Mouse (Mus musculus) embryonic facial prominence, embryonic 14.5 days (tissue): ENCODE results near the gene Atg5. TPM values are rescaled to one million over a fixed set of nuclear protein-coding genes. Genes with fewer than 3 reads are reported as not detected.

Experiments used
- ATAC-seq: fragments of 200-750 bp; cut with Nextera tagmentation; 2 replicates; pipeline ENCODE4 v1.8.0; 2017; ENCODE audit warnings: low read depth, moderate number of reproducible peaks, moderate TSS enrichment
- DNase-seq: peaks from one replicate; pipeline ENCODE4 v3.0.0-alpha.2; 2015; ENCODE audit warnings: low spot score
- H3K27ac ChIP-seq: fragments of 300-500 bp; sonication (generic); replicated peaks from 2 replicates; pipeline ENCODE4 v1.5.1; 2014; ENCODE audit warnings: low read depth, mild to moderate bottlenecking, low read length, moderate library complexity
- H3K27me3 ChIP-seq: fragments of 300-500 bp; sonication (generic); replicated peaks from 2 replicates; pipeline ENCODE4 v1.6.1; 2014; ENCODE audit warnings: low read length; ENCODE audit not compliant: control insufficient read depth, insufficient read depth
- H3K36me3 ChIP-seq: fragments of 300-500 bp; sonication (generic); 2 replicates; pipeline ENCODE4 v1.6.1; 2014; ENCODE audit warnings: low read length, mixed read lengths; ENCODE audit not compliant: control insufficient read depth, insufficient read depth
- H3K4me1 ChIP-seq: fragments of 300-500 bp; sonication (generic); 2 replicates; pipeline ENCODE4 v1.6.1; 2014; ENCODE audit warnings: antibody characterized with exemption, low read length; ENCODE audit not compliant: control insufficient read depth, insufficient read depth
- H3K4me2 ChIP-seq: fragments of 300-500 bp; sonication (generic); 2 replicates; pipeline ENCODE4 v1.6.1; 2014; ENCODE audit warnings: low read depth, mild to moderate bottlenecking, low read length, moderate library complexity, mixed read lengths
- H3K4me3 ChIP-seq: fragments of 300-500 bp; sonication (generic); 2 replicates; pipeline ENCODE4 v1.5.1; 2014; ENCODE audit warnings: low read depth, mild to moderate bottlenecking, low read length
- H3K9ac ChIP-seq: fragments of 300-500 bp; sonication (generic); 2 replicates; pipeline ENCODE4 v1.6.1; 2014; ENCODE audit warnings: low read depth, mild to moderate bottlenecking, low read length, moderate library complexity, mixed read lengths
- H3K9me3 ChIP-seq: fragments of 300-500 bp; sonication (generic); 2 replicates; pipeline ENCODE4 v1.6.1; 2016; ENCODE audit warnings: low read length; ENCODE audit not compliant: control insufficient read depth
- WGBS: fragments of 180-500 bp; shearing (Covaris S2); extraction: QIAGEN DNeasy Blood & Tissue Kit; methylation state at CpG from one replicate; pipeline ENCODE4 v1.1.7; 2014; 5-methylcytosine and 5-hydroxymethylcytosine counted together
- polyA plus RNA-seq: library from polyadenylated mRNA; unstranded; fragments of >200 nt; fragmentation: Nextera tagmentation; extraction: Ambion mirVana; gene quantifications from 2 replicates; pipeline ENCODE4 v1.2.1, GENCODE M21; 2014

Gene Atg5
- polyA plus RNA-seq, 1 experiment from 2014 or later = 41.8 TPM

GRCm38 (mm10) chr10:44380476-44381208 is 112.5 kb downstream of the Atg5 start:
- Histone ChIP-seq H3K9ac (no peak overlapping the region), H3K9me3 (no peaks in the 10 kb centered on the region), H3K4me2 (peak overlapping the region; percentile 40), H3K4me3 (no peak overlapping the region), H3K27me3 (no peaks in the 10 kb centered on the region), H3K36me3 (no peaks in the 10 kb centered on the region), H3K4me1 (peaks cover 21% of the 10 kb centered on the region), H3K27ac (peak overlapping the region; percentile 66)
- WGBS = 34% methylated on average over 20 of the region's 20 CpGs
- ATAC-seq = no peak
- peak; percentile 51 for DNase-seq

GRCm38 (mm10) chr10:44381397-44381796 is 113.2 kb downstream of the Atg5 start:
- no peaks in the 10 kb centered on the region for H3K27me3 ChIP-seq
- H3K27ac ChIP-seq = peak overlapping the region; percentile 66; the same call in 1 of the 2 replicates
- H3K4me2 ChIP-seq = no peak overlapping the region
- ATAC-seq = peak; percentile 93
- DNase-seq = peak; percentile 92
- no peaks in the 10 kb centered on the region for H3K9me3 ChIP-seq
- no peak overlapping the region for H3K9ac ChIP-seq
- H3K4me1 ChIP-seq = peaks cover 21% of the 10 kb centered on the region
- whole genome bisulfite sequencing = 24% methylated on average over 3 of the region's 3 CpGs
- no peaks in the 10 kb centered on the region for H3K36me3 ChIP-seq
- no peak overlapping the region for H3K4me3 ChIP-seq

GRCm38 (mm10) chr10:44381948-44382347 is 113.8 kb downstream of the Atg5 start:
- H3K4me2 ChIP-seq = no peak overlapping the region
- H3K27me3 ChIP-seq = no peaks in the 10 kb centered on the region
- ATAC-seq = no peak
- 80% methylated on average over 12 of the region's 12 CpGs for WGBS
- H3K4me1 ChIP-seq = peaks cover 21% of the 10 kb centered on the region
- H3K27ac ChIP-seq = no peak overlapping the region; the same call in 1 of the 2 replicates
- no peak overlapping the region for H3K9ac ChIP-seq
- DNase-seq = no peak
- H3K36me3 ChIP-seq = no peaks in the 10 kb centered on the region
- H3K4me3 ChIP-seq = no peak overlapping the region
- no peaks in the 10 kb centered on the region for H3K9me3 ChIP-seq

GRCm38 (mm10) chr10:44383213-44383612 is 115.1 kb downstream of the Atg5 start:
- H3K27ac ChIP-seq = no peak overlapping the region
- 60% methylated on average over 10 of the region's 10 CpGs for WGBS
- H3K9me3 ChIP-seq = no peaks in the 10 kb centered on the region
- H3K4me1 ChIP-seq = peaks cover 21% of the 10 kb centered on the region
- 0 out of 2 replicates have a peak, but pooled peaks have one; percentile 18 for ATAC-seq
- H3K9ac ChIP-seq = no peak overlapping the region
- H3K4me2 ChIP-seq = no peak overlapping the region
- H3K27me3 ChIP-seq = no peaks in the 10 kb centered on the region
- no peaks in the 10 kb centered on the region for H3K36me3 ChIP-seq
- DNase-seq = no peak
- H3K4me3 ChIP-seq = no peak overlapping the region

- Histone ChIP-seq H3K36me3 (no peaks in the 10 kb centered on the region), H3K9ac (no peak overlapping the region), H3K4me3 (no peak overlapping the region), H3K9me3 (no peaks in the 10 kb centered on the region), H3K4me1 (peaks cover 20% of the 10 kb centered on the region), H3K27me3 (no peaks in the 10 kb centered on the region), H3K4me2 (no peak overlapping the region), H3K27ac (no peak overlapping the region)
- DNase-seq (no peak), ATAC-seq (no peak)
- WGBS = 70% methylated on average over 5 of the region's 5 CpGs
These were observed 117.1 kb downstream of the Atg5 start for GRCm38 (mm10) chr10:44385227-44385626.

GRCm38 (mm10) chr10:44388706-44389233 is 120.6 kb downstream of the Atg5 start:
- WGBS = 39% methylated on average over 11 of the region's 11 CpGs
- H3K9me3 ChIP-seq = no peaks in the 10 kb centered on the region
- H3K27me3 ChIP-seq = no peaks in the 10 kb centered on the region
- DNase-seq (no peak), ATAC-seq (no peak)
- H3K36me3 ChIP-seq = no peaks in the 10 kb centered on the region
- H3K4me2 ChIP-seq = no peak overlapping the region
- no peak overlapping the region; the same call in 1 of the 2 replicates for H3K9ac ChIP-seq
- no peak overlapping the region for H3K27ac ChIP-seq
- H3K4me1 ChIP-seq = 0 out of 2 replicates have a peak, but pooled peaks cover 2% of the 10 kb centered on the region
- no peak overlapping the region for H3K4me3 ChIP-seq

- no peaks in the 10 kb centered on the region for H3K27me3 ChIP-seq
- 77% methylated on average over 5 of the region's 5 CpGs for WGBS
These were observed 122.1 kb downstream of the Atg5 start for GRCm38 (mm10) chr10:44390286-44390685.

GRCm38 (mm10) chr10:44391509-44392290 is 123.5 kb downstream of the Atg5 start:
- Histone ChIP-seq H3K4me1 (0 out of 2 replicates have a peak, but pooled peaks cover 2% of the 10 kb centered on the region), H3K27ac (no peak overlapping the region), H3K27me3 (no peaks in the 10 kb centered on the region), H3K4me2 (no peak overlapping the region), H3K9me3 (no peaks in the 10 kb centered on the region), H3K9ac (no peak overlapping the region), H3K4me3 (no peak overlapping the region), H3K36me3 (no peaks in the 10 kb centered on the region)
- DNase-seq (no peak), ATAC-seq (peak; percentile 30; the same call in 1 of the 2 replicates)
- 41% methylated on average over 12 of the region's 12 CpGs for WGBS

More at GRCm38 (mm10) chr10:44390286-44390685, 122.1 kb downstream of the Atg5 start:
- ATAC-seq (no peak), DNase-seq (no peak)
- no peak overlapping the region for H3K4me3 ChIP-seq
- H3K9ac ChIP-seq = no peak overlapping the region
- no peak overlapping the region for H3K4me2 ChIP-seq
- H3K9me3 ChIP-seq = no peaks in the 10 kb centered on the region
- no peaks in the 10 kb centered on the region for H3K36me3 ChIP-seq
- H3K27ac ChIP-seq = no peak overlapping the region
- H3K4me1 ChIP-seq = 0 out of 2 replicates have a peak, but pooled peaks cover 2% of the 10 kb centered on the region
